Mouse (Mus musculus) intestine, embryonic 15.5 days (tissue): ENCODE results near the gene Rpl22l1. TPM values are rescaled to one million over a fixed set of nuclear protein-coding genes. Genes with fewer than 3 reads are reported as not detected.
"Not testable (repeated sequence)": the region's sequence is repeated elsewhere in the genome, so short reads cannot be mapped to it uniquely, and the experiment has no call there.

Source experiments
- ATAC-seq: fragments of 200-750 bp; cut with Nextera tagmentation; 2 replicates; pipeline ENCODE4 v1.8.0; 2017; ENCODE audit warnings: moderate TSS enrichment, moderate library complexity
- H3K27ac ChIP-seq: fragments of 300-500 bp; sonication (generic); 2 replicates; pipeline ENCODE4 v1.5.1; 2015; ENCODE audit warnings: mild to moderate bottlenecking, inconsistent platforms
- H3K27me3 ChIP-seq: fragments of 300-500 bp; sonication (generic); replicated peaks from 2 replicates; pipeline ENCODE4 v1.6.1; 2015; ENCODE audit warnings: inconsistent platforms
- H3K36me3 ChIP-seq: fragments of 300-500 bp; sonication (generic); 2 replicates; pipeline ENCODE4 v1.6.1; 2015; ENCODE audit warnings: inconsistent platforms
- H3K4me1 ChIP-seq: fragments of 300-500 bp; sonication (generic); replicated peaks from 2 replicates; pipeline ENCODE4 v1.6.1; 2015; ENCODE audit warnings: inconsistent platforms
- H3K4me2 ChIP-seq: fragments of 300-500 bp; sonication (generic); replicated peaks from 2 replicates; pipeline ENCODE4 v1.6.1; 2015; ENCODE audit warnings: mild to moderate bottlenecking, inconsistent platforms
- H3K4me3 ChIP-seq: fragments of 300-500 bp; sonication (generic); replicated peaks from 2 replicates; pipeline ENCODE4 v1.5.1; 2015; ENCODE audit warnings: inconsistent platforms
- H3K9ac ChIP-seq: fragments of 300-500 bp; sonication (generic); 2 replicates; pipeline ENCODE4 v1.6.1; 2015; ENCODE audit warnings: inconsistent platforms
- H3K9me3 ChIP-seq: fragments of 300-500 bp; sonication (generic); 2 replicates; pipeline ENCODE4 v1.6.1; 2016; ENCODE audit warnings: inconsistent platforms
- WGBS: fragments of 180-500 bp; shearing (Covaris S2); methylation state at CpG from one replicate; pipeline ENCODE4 v1.1.7; 2015; 5-methylcytosine and 5-hydroxymethylcytosine counted together
- polyA plus RNA-seq: library from polyadenylated mRNA; unstranded; fragments of >200 nt; fragmentation: Nextera tagmentation; extraction: Ambion mirVana; gene quantifications from 2 replicates; pipeline ENCODE4 v1.2.1, GENCODE M21; 2015

The Rpl22l1 gene
- polyA plus RNA-seq, 1 experiment from 2014 or later: 497 TPM

DNA sequence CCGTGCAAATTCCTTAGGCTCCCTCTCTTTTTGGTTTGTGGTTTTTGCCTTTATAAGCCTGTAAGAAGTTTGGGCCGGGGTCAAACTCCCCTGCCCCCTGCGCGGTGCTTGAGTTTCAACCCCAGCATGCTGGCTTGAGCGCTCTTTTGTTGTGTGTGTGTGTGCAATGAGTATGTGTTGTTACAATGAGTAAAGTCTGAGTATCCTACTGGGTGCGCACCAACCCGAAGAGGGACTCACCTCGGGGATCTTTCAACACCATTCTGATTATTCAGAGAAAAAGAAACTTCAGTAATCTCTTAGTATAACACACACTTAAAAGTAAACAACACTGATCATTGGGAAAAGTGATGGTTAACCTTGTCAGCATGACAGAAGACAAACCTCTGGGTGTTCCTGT, 38.0 kb downstream of the Rpl22l1 start:
- H3K27me3 ChIP-seq: no peaks in the 10 kb centered on the region
- no peaks in the 10 kb centered on the region for H3K9me3 ChIP-seq
- no peaks in the 10 kb centered on the region for H3K36me3 ChIP-seq
- ATAC-seq: no peak
- WGBS: 46% methylated on average over 8 of the region's 8 CpGs
- H3K27ac ChIP-seq: no peak overlapping the region
- no peaks in the 10 kb centered on the region for H3K4me1 ChIP-seq
- no peak overlapping the region for H3K4me3 ChIP-seq
- no peak overlapping the region for H3K9ac ChIP-seq
- no peak overlapping the region for H3K4me2 ChIP-seq

DNA sequence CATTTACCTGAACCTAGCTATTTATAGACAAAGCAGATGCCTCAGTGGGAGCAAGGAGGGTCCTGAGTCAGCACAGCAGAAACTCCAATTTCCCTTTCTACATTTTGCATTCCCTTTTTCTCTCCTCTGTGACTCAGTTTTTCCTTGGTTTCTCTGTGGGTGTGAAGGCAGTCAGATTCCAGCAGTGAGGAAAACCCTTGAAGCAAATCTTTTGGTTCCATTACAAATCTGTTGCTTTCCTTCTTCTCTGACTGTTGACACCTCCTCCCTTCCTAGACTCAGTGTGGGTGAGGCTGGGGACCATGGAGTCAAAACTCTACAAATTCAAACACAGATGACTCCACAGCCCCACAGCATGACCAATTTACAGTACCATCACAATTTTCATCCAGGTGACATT, 41.9 kb downstream of the Rpl22l1 start:
- ATAC-seq: no peak
- Histone ChIP-seq H3K27me3 (no peaks in the 10 kb centered on the region), H3K36me3 (no peaks in the 10 kb centered on the region), H3K27ac (no peak overlapping the region), H3K4me3 (no peak overlapping the region), H3K9ac (no peak overlapping the region), H3K9me3 (no peaks in the 10 kb centered on the region), H3K4me2 (no peak overlapping the region), H3K4me1 (no peaks in the 10 kb centered on the region)

DNA sequence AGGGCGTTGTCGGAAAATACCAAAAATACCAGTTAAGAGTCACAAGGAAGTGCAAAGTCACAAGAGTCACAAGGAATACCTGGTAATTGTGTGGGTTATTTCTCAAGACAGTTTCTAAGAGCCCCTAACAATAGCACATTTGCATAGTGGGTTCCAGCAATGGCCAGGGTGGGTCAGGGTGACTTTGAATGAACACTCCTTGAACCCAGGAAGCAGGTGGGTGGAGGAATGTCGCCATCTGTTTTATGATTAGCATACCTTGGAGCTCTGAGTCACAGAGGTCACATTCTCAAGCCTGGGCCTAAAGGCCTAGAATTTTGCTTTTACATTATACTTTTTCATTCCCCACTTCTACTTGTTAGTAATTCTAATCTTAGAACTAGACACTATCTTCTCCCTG, 46.9 kb downstream of the Rpl22l1 start:
- not testable (repeated sequence) for H3K4me3 ChIP-seq, H3K27ac ChIP-seq, H3K9ac ChIP-seq, H3K9me3 ChIP-seq, H3K4me2 ChIP-seq, H3K4me1 ChIP-seq, H3K27me3 ChIP-seq, H3K36me3 ChIP-seq, ATAC-seq
- 87% methylated on average over 3 of the region's 3 CpGs for WGBS

Other genes with a start within 250 kb of the Rpl22l1 start
- gene Slc2a2, start 107.5 kb upstream of the Rpl22l1 start, polyA plus RNA-seq: 6.4 and 7.8 TPM in 2 replicates
- gene Eif5a2, start 24.2 kb upstream of the Rpl22l1 start, polyA plus RNA-seq: 3.8 and 4.9 TPM in 2 replicates
- not detected in 2 replicates for gene Gm1527, start 87.2 kb downstream of the Rpl22l1 start, polyA plus RNA-seq